Mouse (Mus musculus) heart, postnatal 0 days (tissue): Measurements from ENCODE around the gene Tmem63b. TPM values are rescaled to one million over a fixed set of nuclear protein-coding genes. Genes with fewer than 3 reads are reported as not detected.

ENCODE experiments used
- ATAC-seq: fragments of 200-750 bp; cut with Nextera tagmentation; 2 replicates; pipeline ENCODE4 v1.8.0; 2017; ENCODE audit warnings: low read depth, moderate number of reproducible peaks, moderate library complexity; ENCODE audit not compliant: insufficient read depth
- DNase-seq: peaks from one replicate; pipeline ENCODE4 v3.0.0-alpha.2; 2016; ENCODE audit warnings: low spot score
- H3K27ac ChIP-seq: fragments of 300-500 bp; sonication (generic); 2 replicates; pipeline ENCODE4 v1.5.1; 2014; ENCODE audit warnings: low read depth, mild to moderate bottlenecking
- H3K27me3 ChIP-seq: fragments of 300-500 bp; sonication (generic); 2 replicates; pipeline ENCODE4 v1.6.1; 2014; ENCODE audit warnings: low read length, mixed read lengths; ENCODE audit not compliant: control insufficient read depth, insufficient read depth
- H3K36me3 ChIP-seq: fragments of 300-500 bp; sonication (generic); replicated peaks from 2 replicates; pipeline ENCODE4 v1.6.1; 2014; ENCODE audit warnings: low read length, mixed read lengths; ENCODE audit not compliant: control insufficient read depth, insufficient read depth
- H3K4me1 ChIP-seq: fragments of 300-500 bp; sonication (generic); 2 replicates; pipeline ENCODE4 v1.6.1; 2014; ENCODE audit warnings: antibody characterized with exemption; ENCODE audit not compliant: control insufficient read depth, insufficient read depth
- H3K4me2 ChIP-seq: fragments of 300-500 bp; sonication (generic); 2 replicates; pipeline ENCODE4 v1.6.1; 2014; ENCODE audit warnings: low read depth, mild to moderate bottlenecking, low read length, moderate library complexity
- H3K4me3 ChIP-seq: fragments of 300-500 bp; sonication (generic); 2 replicates; pipeline ENCODE4 v1.5.1; 2014; ENCODE audit warnings: low read depth, low read length
- H3K9ac ChIP-seq: fragments of 300-500 bp; sonication (generic); replicated peaks from 2 replicates; pipeline ENCODE4 v1.6.1; 2014; ENCODE audit warnings: low read depth, low read length, mixed read lengths
- H3K9me3 ChIP-seq: fragments of 300-500 bp; sonication (generic); replicated peaks from 2 replicates; pipeline ENCODE4 v1.6.1; 2016; ENCODE audit warnings: low read length; ENCODE audit not compliant: control insufficient read depth
- CTCF ChIP-seq: IDR thresholded peaks from 2 replicates; pipeline ENCODE4 v1.5.1; 2016; ENCODE audit warnings: antibody characterized with exemption, control low read depth, low read depth
- EP300 ChIP-seq: IDR thresholded peaks from 2 replicates; pipeline ENCODE4 v1.6.1; 2016; ENCODE audit warnings: antibody characterized with exemption, low read depth
- WGBS: fragments of 180-500 bp; shearing (Covaris S2); extraction: QIAGEN DNeasy Blood & Tissue Kit; methylation state at CpG from one replicate; pipeline ENCODE4 v1.1.7; 2014; 5-methylcytosine and 5-hydroxymethylcytosine counted together
- polyA plus RNA-seq: library from polyadenylated mRNA; unstranded; fragments of >200 nt; fragmentation: Nextera tagmentation; extraction: Ambion mirVana; gene quantifications from 2 replicates; pipeline ENCODE4 v1.2.1, GENCODE M21; 2015
- total RNA-seq: library from RNA; depleted of rRNA; stranded (reverse); fragments of >200 nt; gene quantifications from 2 replicates; pipeline ENCODE4 v1.2.3, GENCODE M21; 2014; ENCODE audit warnings: low replicate concordance

Gene Tmem63b
- total and polyA plus RNA-seq, 2 experiments from 2014 or later: 53.2 to 81.5 TPM

DNA sequence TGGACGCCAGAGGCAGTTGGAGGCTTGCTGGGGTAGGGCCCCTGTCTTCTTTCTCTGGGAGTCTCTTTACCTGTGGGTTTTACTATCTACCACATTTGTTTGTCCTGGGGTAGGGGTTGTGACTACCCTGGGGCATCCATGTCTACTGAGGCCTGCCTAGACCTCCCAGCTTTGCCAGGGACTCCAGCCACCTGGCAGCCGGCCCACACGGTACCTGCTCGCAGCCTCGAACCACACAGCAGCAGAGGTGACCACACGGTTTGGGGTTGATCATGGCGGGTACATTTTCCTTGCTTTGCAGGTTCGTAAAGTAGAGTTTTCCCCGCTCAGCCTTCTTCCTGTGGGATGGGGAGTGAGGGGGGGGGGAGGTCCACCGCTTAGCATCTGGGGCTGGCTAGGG is 19.2 kb downstream of the Tmem63b start:
- H3K36me3 ChIP-seq: peaks cover 52% of the 10 kb centered on the region
- DNase-seq (no peak), ATAC-seq (no peak)
- no peak overlapping the region for H3K4me3 ChIP-seq
- H3K9me3 ChIP-seq: no peaks in the 10 kb centered on the region
- H3K27ac ChIP-seq: no peak overlapping the region
- H3K4me2 ChIP-seq: no peak overlapping the region
- no peak for TF ChIP-seq EP300
- no peak for TF ChIP-seq CTCF
- H3K9ac ChIP-seq: no peak overlapping the region
- no peaks in the 10 kb centered on the region for H3K27me3 ChIP-seq
- 83% methylated on average over 10 of the region's 10 CpGs for WGBS
- H3K4me1 ChIP-seq: no peaks in the 10 kb centered on the region

- Histone ChIP-seq H3K27ac (no peak overlapping the region), H3K4me2 (no peak overlapping the region), H3K27me3 (no peaks in the 10 kb centered on the region), H3K4me1 (no peaks in the 10 kb centered on the region), H3K9me3 (no peaks in the 10 kb centered on the region), H3K4me3 (no peak overlapping the region), H3K9ac (no peak overlapping the region), H3K36me3 (peaks cover 58% of the 10 kb centered on the region)
- WGBS: 78% methylated on average over 11 of the region's 11 CpGs
- DNase-seq (no peak), ATAC-seq (no peak)
- TF ChIP-seq EP300 (no peak), CTCF (no peak)
Observed at GRCm38 (mm10) chr17:45666091-45666490, 20.6 kb downstream of the Tmem63b start.

GRCm38 (mm10) chr17:45664608-45665007 is 22.1 kb downstream of the Tmem63b start:
- Histone ChIP-seq H3K36me3 (peaks cover 59% of the 10 kb centered on the region), H3K4me1 (no peaks in the 10 kb centered on the region), H3K4me2 (no peak overlapping the region), H3K9me3 (no peaks in the 10 kb centered on the region), H3K27me3 (no peaks in the 10 kb centered on the region), H3K4me3 (no peak overlapping the region), H3K27ac (no peak overlapping the region), H3K9ac (no peak overlapping the region)
- no peak for DNase-seq
- no peak for ATAC-seq
- WGBS: 77% methylated on average over 13 of the region's 13 CpGs
- no peak for TF ChIP-seq EP300

GRCm38 (mm10) chr17:45663106-45663919 is 23.4 kb downstream of the Tmem63b start:
- peak; percentile 66 for ATAC-seq
- Histone ChIP-seq H3K4me2 (peak overlapping the region; percentile 26; the same call in 1 of the 2 replicates), H3K9me3 (no peaks in the 10 kb centered on the region), H3K4me3 (no peak overlapping the region), H3K4me1 (no peaks in the 10 kb centered on the region), H3K27ac (no peak overlapping the region), H3K36me3 (peaks cover 51% of the 10 kb centered on the region), H3K9ac (no peak overlapping the region), H3K27me3 (no peaks in the 10 kb centered on the region)
- no peak for TF ChIP-seq EP300
- peak; percentile 87 for TF ChIP-seq CTCF
- 24% methylated on average over 27 of the region's 27 CpGs for WGBS
- peak; percentile 29 for DNase-seq

DNA sequence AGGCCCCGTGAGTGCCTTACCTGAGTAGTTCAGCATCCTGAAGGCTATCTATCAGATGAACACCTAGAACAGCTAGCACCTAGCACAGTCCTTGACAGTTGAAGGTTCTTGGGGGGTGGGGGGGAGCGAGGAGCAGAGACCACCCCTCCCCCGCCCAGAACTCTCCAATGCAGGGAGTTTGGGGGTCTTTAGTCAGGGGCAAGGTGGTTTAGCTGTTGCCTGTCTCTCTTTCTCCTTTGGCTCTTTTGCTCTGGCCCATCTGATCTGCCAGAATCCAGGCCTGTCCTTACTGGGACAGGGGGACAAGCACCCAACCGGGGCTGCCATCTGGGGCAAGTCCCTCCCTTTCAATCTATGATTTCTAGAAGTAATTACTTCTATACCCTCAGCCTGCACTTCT is 27.5 kb downstream of the Tmem63b start, which contains the start of gene Capn11:
Gene Capn11 (minus strand): TSS at position 101 of the 400 bp plus-strand sequence.
- Histone ChIP-seq H3K4me3 (no peak within 1 kb of the TSS), H3K9me3 (no peaks in the 10 kb centered on the region), H3K4me2 (no peak within 1 kb of the TSS), H3K9ac (no peak within 1 kb of the TSS), H3K27ac (no peak within 1 kb of the TSS), H3K27me3 (no peaks in the 10 kb centered on the region), H3K4me1 (no peaks in the 10 kb centered on the region), H3K36me3 (peaks cover 22% of the 10 kb centered on the region)
- ATAC-seq (no peak), DNase-seq (no peak)
- 70% methylated on average over 4 of the region's 4 CpGs for WGBS
- TF ChIP-seq CTCF: no peak

GRCm38 (mm10) chr17:45655820-45656219 is 30.9 kb downstream of the Tmem63b start:
- Histone ChIP-seq H3K27ac (no peak overlapping the region), H3K9me3 (no peaks in the 10 kb centered on the region), H3K4me2 (no peak overlapping the region), H3K9ac (no peak overlapping the region), H3K4me1 (no peaks in the 10 kb centered on the region), H3K27me3 (no peaks in the 10 kb centered on the region), H3K4me3 (no peak overlapping the region), H3K36me3 (peaks cover 2% of the 10 kb centered on the region)
- DNase-seq (no peak), ATAC-seq (peak; percentile 46; the same call in 1 of the 2 replicates)
- TF ChIP-seq CTCF (peak; percentile 30), EP300 (no peak)
- 15% methylated on average over 6 of the region's 6 CpGs for WGBS
